Mouse (Mus musculus) midbrain, postnatal 0 days (tissue): ENCODE measurements around the gene Tas2r138. TPM values are rescaled to one million over a fixed set of nuclear protein-coding genes. Genes with fewer than 3 reads are reported as not detected.

ENCODE experiments used
- ATAC-seq: fragments of 200-750 bp; cut with Nextera tagmentation; 2 replicates; pipeline ENCODE4 v1.8.0; 2017; ENCODE audit warnings: moderate number of reproducible peaks, mild to moderate bottlenecking, moderate TSS enrichment, moderate library complexity; ENCODE audit not compliant: low FRiP score
- DNase-seq: peaks from one replicate; pipeline ENCODE4 v3.0.0-alpha.2; 2015; ENCODE audit warnings: low spot score
- H3K27ac ChIP-seq: fragments of 300-500 bp; sonication (generic); 2 replicates; pipeline ENCODE4 v1.5.1; 2014; ENCODE audit warnings: low read depth, mild to moderate bottlenecking, low read length, mixed read lengths
- H3K27me3 ChIP-seq: fragments of 300-500 bp; sonication (generic); 2 replicates; pipeline ENCODE4 v1.6.1; 2014; ENCODE audit warnings: low read length, control low read depth, mixed read lengths; ENCODE audit not compliant: insufficient read depth
- H3K36me3 ChIP-seq: fragments of 300-500 bp; sonication (generic); 2 replicates; pipeline ENCODE4 v1.6.1; 2014; ENCODE audit warnings: low read length, control low read depth, mixed read lengths; ENCODE audit not compliant: insufficient read depth
- H3K4me1 ChIP-seq: fragments of 300-500 bp; sonication (generic); 2 replicates; pipeline ENCODE4 v1.6.1; 2014; ENCODE audit warnings: mild to moderate bottlenecking, control low read depth, antibody characterized with exemption, low read length, mixed read lengths; ENCODE audit not compliant: insufficient read depth
- H3K4me2 ChIP-seq: fragments of 300-500 bp; sonication (generic); 2 replicates; pipeline ENCODE4 v1.6.1; 2014; ENCODE audit warnings: low read depth, mild to moderate bottlenecking, low read length, mixed read lengths; ENCODE audit not compliant: poor library complexity, severe bottlenecking
- H3K4me3 ChIP-seq: fragments of 300-500 bp; sonication (generic); 2 replicates; pipeline ENCODE4 v1.5.1; 2014; ENCODE audit warnings: low read depth, mild to moderate bottlenecking, low read length, moderate library complexity
- H3K9ac ChIP-seq: fragments of 300-500 bp; sonication (generic); replicated peaks from 2 replicates; pipeline ENCODE4 v1.6.1; 2014; ENCODE audit warnings: mild to moderate bottlenecking, low read length, moderate library complexity, mixed read lengths; ENCODE audit not compliant: poor library complexity, severe bottlenecking
- H3K9me3 ChIP-seq: fragments of 300-500 bp; sonication (generic); 2 replicates; pipeline ENCODE4 v1.6.1; 2016; ENCODE audit warnings: low read length, control low read depth
- CTCF ChIP-seq: IDR thresholded peaks from 2 replicates; pipeline ENCODE4 v1.5.1; 2016; ENCODE audit warnings: antibody characterized with exemption, mild to moderate bottlenecking
- WGBS: fragments of 180-500 bp; shearing (Covaris S2); extraction: QIAGEN DNeasy Blood & Tissue Kit; methylation state at CpG from one replicate; pipeline ENCODE4 v1.1.7; 2014; 5-methylcytosine and 5-hydroxymethylcytosine counted together
- polyA plus RNA-seq: library from polyadenylated mRNA; unstranded; fragments of >200 nt; fragmentation: Nextera tagmentation; extraction: Ambion mirVana; gene quantifications from 2 replicates; pipeline ENCODE4 v1.2.1, GENCODE M21; 2015
- total RNA-seq: library from RNA; depleted of rRNA; stranded (reverse); fragments of >200 nt; gene quantifications from 2 replicates; pipeline ENCODE4 v1.2.3, GENCODE M21; 2014; rRNA removed

The Tas2r138 gene
- total RNA-seq (not detected in 2 replicates), polyA plus RNA-seq (not detected in 2 replicates)

DNA sequence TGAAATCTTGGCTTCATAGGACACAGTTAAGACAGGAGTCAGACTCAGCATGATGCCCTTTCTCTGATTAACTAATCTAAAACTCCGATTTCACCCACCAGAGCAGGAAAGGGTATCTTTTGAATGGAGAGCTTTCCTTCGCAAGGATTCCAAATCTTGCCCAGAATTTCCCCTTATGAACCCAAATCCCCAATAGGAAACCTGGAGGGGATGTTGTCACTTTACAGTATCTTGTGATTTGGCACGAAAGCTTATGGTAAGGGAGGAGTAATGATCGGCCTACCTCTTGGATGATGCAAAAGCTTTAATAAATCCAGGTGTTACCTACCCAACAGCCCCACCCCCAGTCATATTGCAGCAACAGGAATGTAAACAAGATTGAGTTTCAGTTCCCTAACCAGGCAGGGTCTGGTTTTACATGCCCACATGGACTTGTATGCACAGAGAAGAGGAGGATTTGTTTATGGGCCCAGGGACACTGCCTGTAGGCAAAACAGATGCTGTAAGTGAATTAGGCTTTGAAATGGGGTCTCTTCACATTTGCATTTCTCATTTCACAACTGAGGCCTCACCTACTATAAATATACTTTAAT is at the start of gene Tas2r138:
Gene Tas2r138 (minus strand): TSS at position 51 of the 593 bp plus-strand sequence.
- no peak for DNase-seq

DNA sequence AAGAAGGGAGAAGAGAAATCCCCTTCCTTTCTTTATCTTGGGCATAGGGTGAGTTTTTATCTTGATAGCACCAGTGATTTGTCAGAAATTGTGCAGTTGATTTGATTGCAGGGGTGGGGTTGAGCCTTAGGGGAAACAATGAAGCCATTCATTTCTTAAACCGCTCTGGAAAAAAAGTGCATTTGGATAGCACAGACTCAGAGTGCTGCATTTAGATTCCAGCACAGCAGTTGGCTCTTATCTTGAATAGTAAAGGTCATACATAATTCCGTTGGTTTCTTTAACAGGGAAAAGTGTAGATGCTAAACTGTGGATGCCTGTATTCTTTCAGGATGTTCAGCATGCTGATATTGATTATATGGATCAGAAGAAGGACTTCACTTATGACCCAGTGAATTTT is 47.8 kb upstream of the Tas2r138 start:
- 20% methylated on average over 2 of the region's 2 CpGs for whole genome bisulfite sequencing
- Histone ChIP-seq H3K9me3 (no peaks in the 10 kb centered on the region), H3K4me2 (no peak overlapping the region), H3K4me3 (no peak overlapping the region), H3K36me3 (no peaks in the 10 kb centered on the region), H3K27ac (no peak overlapping the region), H3K9ac (no peak overlapping the region), H3K27me3 (no peaks in the 10 kb centered on the region), H3K4me1 (no peaks in the 10 kb centered on the region)
- no peak for TF ChIP-seq CTCF
- no peak for DNase-seq
- ATAC-seq: no peak

More for the DNA sequence above, at the start of gene Tas2r138:
- no peak for TF ChIP-seq CTCF
- 85% methylated on average over 4 of the region's 4 CpGs for WGBS
- Histone ChIP-seq H3K27me3 (no peaks in the 10 kb centered on the region), H3K9me3 (no peaks in the 10 kb centered on the region), H3K27ac (no peak within 1 kb of the TSS), H3K36me3 (no peaks in the 10 kb centered on the region), H3K4me1 (no peaks in the 10 kb centered on the region), H3K4me2 (no peak within 1 kb of the TSS), H3K9ac (no peak within 1 kb of the TSS), H3K4me3 (no peak within 1 kb of the TSS)
- no peak for ATAC-seq

DNA sequence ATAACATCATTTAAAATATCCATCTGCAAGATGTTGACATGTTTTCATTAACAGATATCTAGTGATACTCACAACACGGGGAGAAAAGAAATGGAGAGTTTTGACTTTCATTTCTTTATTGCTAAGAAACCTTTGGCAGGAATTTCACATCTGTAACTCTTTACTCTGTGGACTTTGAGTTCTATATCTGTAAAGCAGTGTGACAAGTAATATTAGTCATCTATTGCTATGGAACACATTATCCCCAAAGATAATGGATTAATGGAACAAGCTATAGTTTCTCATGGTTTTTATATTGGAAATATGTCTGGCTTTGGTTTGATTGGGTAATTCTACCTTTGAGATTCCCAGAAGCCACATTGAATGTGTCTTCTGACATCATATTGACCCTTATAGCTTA is 37.8 kb upstream of the Tas2r138 start:
- no peaks in the 10 kb centered on the region for H3K9me3 ChIP-seq
- 95% methylated on average over 1 of the region's 1 CpGs for WGBS
- no peak overlapping the region for H3K27ac ChIP-seq
- no peak for DNase-seq
- no peak overlapping the region for H3K4me2 ChIP-seq
- H3K27me3 ChIP-seq: no peaks in the 10 kb centered on the region
- H3K4me1 ChIP-seq: no peaks in the 10 kb centered on the region
- H3K4me3 ChIP-seq: no peak overlapping the region
- no peak overlapping the region for H3K9ac ChIP-seq
- ATAC-seq: no peak
- H3K36me3 ChIP-seq: no peaks in the 10 kb centered on the region
- no peak for TF ChIP-seq CTCF

DNA sequence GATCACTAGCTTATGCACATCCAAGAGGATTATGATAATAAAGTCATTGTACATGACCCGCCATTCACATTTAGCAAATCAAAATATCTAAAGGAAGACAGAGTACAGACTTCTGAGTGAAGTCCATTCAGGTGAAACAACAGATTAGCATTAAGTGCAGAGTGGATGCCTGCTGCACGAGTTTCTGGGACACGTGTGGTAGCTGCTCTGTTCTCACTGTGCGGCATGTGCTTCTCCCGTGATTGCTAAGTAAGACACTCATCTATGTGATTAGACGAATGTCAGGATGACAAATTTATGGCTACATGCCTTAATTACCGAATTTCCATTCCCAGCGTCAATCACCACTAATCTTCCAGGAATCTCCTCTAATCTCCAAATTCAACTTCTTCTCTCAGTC is 32.6 kb upstream of the Tas2r138 start:
- Histone ChIP-seq H3K27me3 (no peaks in the 10 kb centered on the region), H3K27ac (no peak overlapping the region), H3K4me1 (no peaks in the 10 kb centered on the region), H3K4me2 (no peak overlapping the region), H3K9ac (no peak overlapping the region), H3K36me3 (no peaks in the 10 kb centered on the region), H3K9me3 (no peaks in the 10 kb centered on the region), H3K4me3 (no peak overlapping the region)
- ATAC-seq: no peak
- WGBS: 45% methylated on average over 8 of the region's 8 CpGs
- no peak for DNase-seq
- no peak for TF ChIP-seq CTCF

DNA sequence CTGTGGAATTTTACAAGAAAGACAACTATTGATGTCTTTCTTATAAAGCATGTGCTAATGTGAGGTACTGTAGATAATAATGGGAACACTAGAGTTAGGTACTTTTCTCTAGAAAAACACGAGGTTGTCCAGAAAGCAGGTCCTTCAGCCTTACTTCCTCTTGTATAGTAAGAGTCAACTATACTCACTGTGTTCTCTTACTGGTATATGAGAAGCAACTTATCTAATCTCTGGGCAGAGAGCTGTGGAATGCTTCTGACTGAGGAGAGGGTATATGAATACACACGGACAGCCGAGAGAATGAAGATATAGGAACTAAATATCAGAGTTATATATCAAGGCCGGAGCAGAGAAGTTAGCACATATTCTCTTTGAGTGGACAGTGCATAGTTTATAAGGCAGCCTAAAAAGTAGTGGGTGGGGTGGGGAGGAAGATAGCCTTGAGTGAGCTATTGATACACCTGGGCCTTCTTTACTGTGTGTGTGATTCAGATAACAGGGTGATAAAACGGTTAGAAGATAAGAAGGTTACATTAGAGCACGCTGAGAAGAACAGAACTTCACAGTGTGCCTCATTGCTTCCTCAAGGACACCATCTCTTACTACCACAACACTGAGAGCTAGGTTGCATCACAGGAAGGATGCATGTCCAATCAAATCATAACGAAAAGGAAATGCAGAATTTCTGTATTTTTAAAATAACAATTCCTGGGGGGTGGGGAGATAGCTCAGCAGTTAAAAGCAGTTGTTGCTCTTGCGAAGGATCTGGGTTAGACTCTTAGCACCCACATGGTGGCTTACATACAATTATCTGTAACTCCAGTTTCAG is 27.8 kb upstream of the Tas2r138 start:
- ATAC-seq (no peak), DNase-seq (no peak)
- Histone ChIP-seq H3K9me3 (no peaks in the 10 kb centered on the region), H3K4me1 (no peaks in the 10 kb centered on the region), H3K4me3 (no peak overlapping the region), H3K27me3 (no peaks in the 10 kb centered on the region), H3K27ac (no peak overlapping the region), H3K36me3 (no peaks in the 10 kb centered on the region), H3K4me2 (no peak overlapping the region), H3K9ac (no peak overlapping the region)
- WGBS: 91% methylated on average over 8 of the region's 8 CpGs
- no peak for TF ChIP-seq CTCF

DNA sequence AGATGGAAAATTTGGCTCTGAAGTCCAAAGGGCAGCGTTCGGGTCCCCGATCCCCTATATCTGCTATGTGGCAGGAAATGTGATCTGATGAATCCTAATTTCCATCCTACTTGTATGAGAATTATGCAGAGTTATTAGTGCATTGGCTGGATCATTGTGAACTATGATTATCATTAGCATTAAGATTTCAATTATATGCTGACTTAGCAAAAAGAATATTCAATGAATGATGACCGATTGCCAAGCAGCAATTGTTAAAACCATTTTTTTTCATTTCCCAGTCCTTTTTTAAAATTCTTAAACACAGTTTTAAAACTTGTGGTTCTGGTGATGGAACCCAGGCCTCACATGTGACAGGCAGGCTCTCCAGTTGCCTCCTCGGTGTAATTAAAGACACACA is 24.6 kb upstream of the Tas2r138 start:
- Histone ChIP-seq H3K4me2 (no peak overlapping the region), H3K9me3 (no peaks in the 10 kb centered on the region), H3K27ac (no peak overlapping the region), H3K9ac (no peak overlapping the region), H3K4me3 (no peak overlapping the region), H3K27me3 (no peaks in the 10 kb centered on the region), H3K4me1 (no peaks in the 10 kb centered on the region), H3K36me3 (no peaks in the 10 kb centered on the region)
- DNase-seq (no peak), ATAC-seq (no peak)
- no peak for TF ChIP-seq CTCF
- WGBS: 90% methylated on average over 5 of the region's 5 CpGs
